Mouse (Mus musculus) thymus, postnatal 14 days (tissue): ENCODE results near the gene Hcar1.
A peak's percentile ranks its signal among the peaks of the same experiment; 100 is the strongest.

ENCODE experiments used
- DNase-seq: peaks from one replicate; pipeline ENCODE4 v3.0.0; 2021

Hcar1 gene

GRCm38 (mm10) chr5:123862374-123863350 lies 17.2 kb downstream of the Hcar1 start:
- DNase-seq: no peak

GRCm38 (mm10) chr5:123858798-123859197 lies 21.0 kb downstream of the Hcar1 start:
- DNase-seq: no peak

GRCm38 (mm10) chr5:123854511-123854910 lies 25.3 kb downstream of the Hcar1 start:
- no peak for DNase-seq

GRCm38 (mm10) chr5:123853877-123854504 lies 25.8 kb downstream of the Hcar1 start:
- DNase-seq: no peak

GRCm38 (mm10) chr5:123851398-123851797 lies 28.4 kb downstream of the Hcar1 start:
- peak; percentile 28 for DNase-seq

GRCm38 (mm10) chr5:123844316-123844715 lies 35.5 kb downstream of the Hcar1 start:
- DNase-seq: no peak

GRCm38 (mm10) chr5:123843816-123844215 lies 36.0 kb downstream of the Hcar1 start:
- no peak for DNase-seq

- no peak for DNase-seq
These were observed 36.9 kb downstream of the Hcar1 start for GRCm38 (mm10) chr5:123842935-123843282.

- DNase-seq: no peak
These were observed 37.4 kb downstream of the Hcar1 start for GRCm38 (mm10) chr5:123842221-123842934.

- no peak for DNase-seq
These were observed 42.4 kb downstream of the Hcar1 start for GRCm38 (mm10) chr5:123837371-123837770.

GRCm38 (mm10) chr5:123834836-123835235 lies 45.0 kb downstream of the Hcar1 start:
- DNase-seq: no peak

GRCm38 (mm10) chr5:123832309-123832708 lies 47.5 kb downstream of the Hcar1 start:
- no peak for DNase-seq

- DNase-seq: no peak
These were observed 52.1 kb downstream of the Hcar1 start for GRCm38 (mm10) chr5:123827659-123828091.
